Mouse (Mus musculus): ENCODE data around the gene Gtf3c1.
"Not testable (repeated sequence)": the region's sequence is repeated elsewhere in the genome, so short reads cannot be mapped to it uniquely, and the experiment has no call there.

Gene Gtf3c1

GRCm38 (mm10) chr7:125707593-125708022 lies at the start of gene Gtf3c1, which contains the start of gene D430042O09Rik:
Gene Gtf3c1 (minus strand): TSS chr7:125707780.
Gene D430042O09Rik (plus strand): TSS chr7:125707888.
- peak; percentile 100 for DNase-seq (ENCODE audit: low spot score)

GRCm38 (mm10) chr7:125756806-125757205 lies 49.2 kb upstream of the Gtf3c1 start:
- DNase-seq (ENCODE audit: low spot score) = no peak

- no peak for DNase-seq (ENCODE audit: low spot score)
Measured at GRCm38 (mm10) chr7:125753326-125753715, 45.7 kb upstream of the Gtf3c1 start.

GRCm38 (mm10) chr7:125752699-125753325 lies 45.2 kb upstream of the Gtf3c1 start:
- no peak for DNase-seq (ENCODE audit: low spot score)

GRCm38 (mm10) chr7:125748186-125748585 lies 40.6 kb upstream of the Gtf3c1 start:
- peak; percentile 66 for DNase-seq (ENCODE audit: low spot score)

- DNase-seq (ENCODE audit: low spot score) = peak; percentile 23
Measured at GRCm38 (mm10) chr7:125747316-125747690, 39.7 kb upstream of the Gtf3c1 start.

- no peak for DNase-seq (ENCODE audit: low spot score)
Measured at GRCm38 (mm10) chr7:125746621-125747315, 39.2 kb upstream of the Gtf3c1 start.

- DNase-seq (ENCODE audit: low spot score) = no peak
Measured at GRCm38 (mm10) chr7:125744774-125745173, 37.2 kb upstream of the Gtf3c1 start.

GRCm38 (mm10) chr7:125741271-125741703 lies 33.7 kb upstream of the Gtf3c1 start:
- no peak for DNase-seq (ENCODE audit: low spot score)

GRCm38 (mm10) chr7:125740521-125740920 lies 32.9 kb upstream of the Gtf3c1 start:
- DNase-seq (ENCODE audit: low spot score) = no peak

GRCm38 (mm10) chr7:125736366-125737015 lies 28.9 kb upstream of the Gtf3c1 start:
- DNase-seq (ENCODE audit: low spot score) = no peak

- no peak for DNase-seq (ENCODE audit: low spot score)
Measured at GRCm38 (mm10) chr7:125733791-125734190, 26.2 kb upstream of the Gtf3c1 start.

GRCm38 (mm10) chr7:125731679-125732078 lies 24.1 kb upstream of the Gtf3c1 start:
- no peak for DNase-seq (ENCODE audit: low spot score)

GRCm38 (mm10) chr7:125723189-125723972 lies 15.8 kb upstream of the Gtf3c1 start:
- no peak for DNase-seq (ENCODE audit: low spot score)

- no peak for DNase-seq (ENCODE audit: low spot score)
Measured at GRCm38 (mm10) chr7:125722127-125722526, 14.5 kb upstream of the Gtf3c1 start.

- DNase-seq (ENCODE audit: low spot score) = no peak
Measured at GRCm38 (mm10) chr7:125721033-125721432, 13.5 kb upstream of the Gtf3c1 start.

- DNase-seq (ENCODE audit: low spot score) = no peak
Measured at GRCm38 (mm10) chr7:125720370-125720769, 12.8 kb upstream of the Gtf3c1 start.

- DNase-seq (ENCODE audit: low spot score) = no peak
Measured at GRCm38 (mm10) chr7:125717612-125718011, 10.0 kb upstream of the Gtf3c1 start.

- DNase-seq (ENCODE audit: low spot score) = no peak
Measured at GRCm38 (mm10) chr7:125716724-125717123, 9.1 kb upstream of the Gtf3c1 start.

GRCm38 (mm10) chr7:125714803-125715202 lies 7.2 kb upstream of the Gtf3c1 start:
- no peak for DNase-seq (ENCODE audit: low spot score)

GRCm38 (mm10) chr7:125713542-125714055 lies 6.0 kb upstream of the Gtf3c1 start:
- DNase-seq (ENCODE audit: low spot score) = not testable (repeated sequence)

- DNase-seq (ENCODE audit: low spot score) = peak; percentile 32
Measured at GRCm38 (mm10) chr7:125708100-125708499, 520 bp upstream of the Gtf3c1 start.
